Mouse (Mus musculus): ENCODE data around the gene Timm29.

DNA sequence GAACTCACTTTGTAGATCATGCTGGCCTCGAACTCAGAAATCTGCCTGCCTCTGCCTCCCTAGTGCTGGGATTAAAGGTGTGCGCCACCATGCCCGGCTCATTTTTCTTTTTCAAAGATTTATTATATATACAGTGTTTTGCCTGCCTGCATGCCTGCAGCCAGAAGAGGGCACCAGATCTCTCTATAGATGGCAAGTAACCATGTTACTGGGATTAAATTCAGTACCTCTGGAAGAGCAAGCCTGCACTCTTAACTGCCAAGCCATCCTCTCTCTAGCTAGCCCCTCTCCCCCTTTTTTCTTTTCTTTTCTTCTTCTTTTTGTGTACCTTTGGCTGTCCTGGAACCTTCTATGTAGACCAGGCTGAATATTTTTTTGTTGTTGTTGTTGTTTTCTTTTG, 38.2 kb downstream of the Timm29 start:
- TF ChIP-seq EP300 (IDR thresholded peaks at IDR 0.05; ENCODE audit: low read depth) (no peak), CTCF (IDR thresholded peaks at IDR 0.05; ENCODE audit: low read depth) (peak; percentile 72)

Data from heart, postnatal 0 days (tissue).